Mouse (Mus musculus) midbrain, embryonic 14.5 days (tissue): Measurements from ENCODE around the gene Rbm6. TPM values are rescaled to one million over a fixed set of nuclear protein-coding genes. Genes with fewer than 3 reads are reported as not detected.

Experiments used
- ATAC-seq: fragments of 200-750 bp; cut with Nextera tagmentation; 2 replicates; pipeline ENCODE4 v1.8.0; 2017; ENCODE audit warnings: moderate number of reproducible peaks, moderate library complexity; ENCODE audit not compliant: low FRiP score, low TSS enrichment
- DNase-seq: peaks from one replicate; pipeline ENCODE4 v3.0.0-alpha.2; 2015
- H3K27ac ChIP-seq: fragments of 300-500 bp; sonication (generic); replicated peaks from 2 replicates; pipeline ENCODE4 v1.5.1; 2014; ENCODE audit warnings: mild to moderate bottlenecking, low read depth, low read length, moderate library complexity
- H3K27me3 ChIP-seq: fragments of 300-500 bp; sonication (generic); 2 replicates; pipeline ENCODE4 v1.6.1; 2014; ENCODE audit warnings: low read length, control low read depth, mixed read lengths; ENCODE audit not compliant: control insufficient read depth, insufficient read depth
- H3K36me3 ChIP-seq: fragments of 300-500 bp; sonication (generic); 2 replicates; pipeline ENCODE4 v1.6.1; 2014; ENCODE audit warnings: low read length, control low read depth; ENCODE audit not compliant: control insufficient read depth, insufficient read depth
- H3K4me1 ChIP-seq: fragments of 300-500 bp; sonication (generic); 2 replicates; pipeline ENCODE4 v1.6.1; 2014; ENCODE audit warnings: mild to moderate bottlenecking, antibody characterized with exemption, low read length, control low read depth; ENCODE audit not compliant: control insufficient read depth, insufficient read depth
- H3K4me2 ChIP-seq: fragments of 300-500 bp; sonication (generic); 2 replicates; pipeline ENCODE4 v1.6.1; 2014; ENCODE audit warnings: mild to moderate bottlenecking, low read length, moderate library complexity
- H3K4me3 ChIP-seq: fragments of 300-500 bp; sonication (generic); replicated peaks from 2 replicates; pipeline ENCODE4 v1.5.1; 2014; ENCODE audit warnings: low read depth, low read length
- H3K9ac ChIP-seq: fragments of 300-500 bp; sonication (generic); replicated peaks from 2 replicates; pipeline ENCODE4 v1.6.1; 2014; ENCODE audit warnings: mild to moderate bottlenecking, low read length, moderate library complexity
- H3K9me3 ChIP-seq: fragments of 300-500 bp; sonication (generic); 2 replicates; pipeline ENCODE4 v1.6.1; 2016; ENCODE audit warnings: low read length, control low read depth, mixed read lengths; ENCODE audit not compliant: control insufficient read depth
- WGBS: fragments of 180-500 bp; shearing (Covaris S2); extraction: QIAGEN DNeasy Blood & Tissue Kit; methylation state at CpG from one replicate; pipeline ENCODE4 v1.1.7; 2014; 5-methylcytosine and 5-hydroxymethylcytosine counted together
- polyA plus RNA-seq: library from polyadenylated mRNA; unstranded; fragments of >200 nt; fragmentation: Nextera tagmentation; extraction: Ambion mirVana; gene quantifications from 2 replicates; pipeline ENCODE4 v1.2.1, GENCODE M21; 2014

Rbm6 gene
- polyA plus RNA-seq, 1 experiment from 2014 or later: 95.5 TPM

GRCm38 (mm10) chr9:107890260-107890659 is 17.2 kb upstream of the Rbm6 start:
- Histone ChIP-seq H3K4me2 (no peak overlapping the region), H3K4me3 (no peak overlapping the region), H3K27ac (no peak overlapping the region), H3K27me3 (0 out of 2 replicates have a peak, but pooled peaks cover 4% of the 10 kb centered on the region), H3K4me1 (peaks cover 6% of the 10 kb centered on the region), H3K9me3 (no peaks in the 10 kb centered on the region), H3K36me3 (0 out of 2 replicates have a peak, but pooled peaks cover 2% of the 10 kb centered on the region), H3K9ac (no peak overlapping the region)
- 87% methylated on average over 6 of the region's 6 CpGs for WGBS
- ATAC-seq (no peak), DNase-seq (no peak)

- DNase-seq: peak; percentile 62
- peak; percentile 82 for ATAC-seq
- H3K4me3 ChIP-seq: peak overlapping the region; percentile 71
- 0 out of 2 replicates have a peak, but pooled peaks cover 4% of the 10 kb centered on the region for H3K27me3 ChIP-seq
- no peaks in the 10 kb centered on the region for H3K9me3 ChIP-seq
- H3K36me3 ChIP-seq: 0 out of 2 replicates have a peak, but pooled peaks cover 2% of the 10 kb centered on the region
- H3K27ac ChIP-seq: peak overlapping the region; percentile 72
- WGBS: under 1% methylated on average over 18 of the region's 18 CpGs
- peaks cover 6% of the 10 kb centered on the region for H3K4me1 ChIP-seq
- peak overlapping the region; percentile 68 for H3K4me2 ChIP-seq
- peak overlapping the region; percentile 77 for H3K9ac ChIP-seq
Observed at GRCm38 (mm10) chr9:107888267-107888850, 15.3 kb upstream of the Rbm6 start.

GRCm38 (mm10) chr9:107887804-107888266 is 14.8 kb upstream of the Rbm6 start, which contains the start of gene Mon1a:
Gene Mon1a (plus strand): TSS chr9:107888151.
- peak within 1 kb of the TSS; percentile 77 for H3K9ac ChIP-seq
- H3K36me3 ChIP-seq: no peaks in the 10 kb centered on the region
- peaks cover 6% of the 10 kb centered on the region for H3K4me1 ChIP-seq
- no peaks in the 10 kb centered on the region for H3K9me3 ChIP-seq
- peak; percentile 90 for DNase-seq
- peak within 1 kb of the TSS; percentile 68 for H3K4me2 ChIP-seq
- peak within 1 kb of the TSS; percentile 71 for H3K4me3 ChIP-seq
- WGBS: under 1% methylated on average over 28 of the region's 28 CpGs
- ATAC-seq: peak; percentile 96
- H3K27ac ChIP-seq: peak within 1 kb of the TSS; percentile 72
- 0 out of 2 replicates have a peak, but pooled peaks cover 4% of the 10 kb centered on the region for H3K27me3 ChIP-seq

- H3K9ac ChIP-seq: no peak overlapping the region
- 68% methylated on average over 4 of the region's 4 CpGs for WGBS
- no peaks in the 10 kb centered on the region for H3K36me3 ChIP-seq
- no peaks in the 10 kb centered on the region for H3K9me3 ChIP-seq
- no peak overlapping the region for H3K4me2 ChIP-seq
- no peaks in the 10 kb centered on the region for H3K27me3 ChIP-seq
- ATAC-seq (no peak), DNase-seq (no peak)
- H3K4me3 ChIP-seq: no peak overlapping the region
- no peak overlapping the region for H3K27ac ChIP-seq
- no peaks in the 10 kb centered on the region for H3K4me1 ChIP-seq
Observed at GRCm38 (mm10) chr9:107880411-107880810, 7.4 kb upstream of the Rbm6 start.

- ATAC-seq: peak; percentile 100
Observed at GRCm38 (mm10) chr9:107872350-107873098, 513 bp downstream of the Rbm6 start.

GRCm38 (mm10) chr9:107866081-107866480 is 7.0 kb downstream of the Rbm6 start:
- H3K9me3 ChIP-seq: no peaks in the 10 kb centered on the region
- no peak overlapping the region for H3K4me2 ChIP-seq
- no peak for DNase-seq
- H3K36me3 ChIP-seq: 0 out of 2 replicates have a peak, but pooled peaks cover 3% of the 10 kb centered on the region
- no peak for ATAC-seq
- H3K27me3 ChIP-seq: no peaks in the 10 kb centered on the region
- no peak overlapping the region for H3K4me3 ChIP-seq
- no peak overlapping the region for H3K27ac ChIP-seq
- no peak overlapping the region for H3K9ac ChIP-seq
- no peaks in the 10 kb centered on the region for H3K4me1 ChIP-seq
- 95% methylated on average over 2 of the region's 2 CpGs for WGBS

More at GRCm38 (mm10) chr9:107872350-107873098, 513 bp downstream of the Rbm6 start:
- WGBS: under 1% methylated on average over 80 of the region's 80 CpGs
- Histone ChIP-seq H3K27ac (peak overlapping the region; percentile 93), H3K4me2 (peak overlapping the region; percentile 73), H3K9ac (peak overlapping the region; percentile 98), H3K27me3 (no peaks in the 10 kb centered on the region), H3K4me3 (peak overlapping the region; percentile 94), H3K36me3 (0 out of 2 replicates have a peak, but pooled peaks cover 3% of the 10 kb centered on the region), H3K4me1 (peaks cover 12% of the 10 kb centered on the region; the same call in 1 of the 2 replicates), H3K9me3 (no peaks in the 10 kb centered on the region)
- DNase-seq: peak; percentile 98

- DNase-seq: no peak
- Histone ChIP-seq H3K9me3 (no peaks in the 10 kb centered on the region), H3K36me3 (peaks cover 6% of the 10 kb centered on the region; the same call in 1 of the 2 replicates), H3K27ac (no peak overlapping the region), H3K4me3 (no peak overlapping the region), H3K27me3 (no peaks in the 10 kb centered on the region), H3K9ac (no peak overlapping the region), H3K4me1 (no peaks in the 10 kb centered on the region), H3K4me2 (no peak overlapping the region)
- ATAC-seq: no peak
- 82% methylated on average over 1 of the region's 1 CpGs for WGBS
Observed at GRCm38 (mm10) chr9:107864493-107864892, 8.5 kb downstream of the Rbm6 start.

- H3K36me3 ChIP-seq: peaks cover 19% of the 10 kb centered on the region
- H3K27me3 ChIP-seq: no peaks in the 10 kb centered on the region
- DNase-seq: no peak
- H3K4me3 ChIP-seq: no peak overlapping the region
- no peak overlapping the region for H3K9ac ChIP-seq
- no peak overlapping the region for H3K4me2 ChIP-seq
- no peak for ATAC-seq
- no peaks in the 10 kb centered on the region for H3K4me1 ChIP-seq
- no peaks in the 10 kb centered on the region for H3K9me3 ChIP-seq
- WGBS: 99% methylated on average over 3 of the region's 3 CpGs
- H3K27ac ChIP-seq: no peak overlapping the region
Observed at GRCm38 (mm10) chr9:107858343-107858742, 14.7 kb downstream of the Rbm6 start.
